Comparison of ENCODE assay signal across 8 mouse cellular contexts in genomic region chr15:102103947-102104555, GRCm38 (mm10). TPM values are rescaled to one million over a fixed set of nuclear protein-coding genes. Genes with fewer than 3 reads are reported as not detected.
DNase-seq lines count a peak whose midpoint lies in the region; ATAC-seq and TF ChIP-seq lines count a peak whose summit lies in the region.

No protein-coding gene starts in this region.

- peak overlapping the region; percentile 74; the same call in 1 of the 2 replicates for H3K27ac ChIP-seq in hindbrain, embryonic 16.5 days (ENCODE audit: low read depth, low read length)
- no peak overlapping the region for H3K27ac ChIP-seq in liver, embryonic 14.5 days
- peak overlapping the region; percentile 64 for H3K27ac ChIP-seq in olfactory bulb, adult 2 months (ENCODE audit: insufficient read depth, low read depth, low read length)

- H3K9me3 ChIP-seq in hindbrain, embryonic 16.5 days (ENCODE audit: control insufficient read depth, low read length) = no peaks in the 10 kb centered on the region
- no peaks in the 10 kb centered on the region for H3K9me3 ChIP-seq in liver, embryonic 14.5 days (ENCODE audit: control insufficient read depth, low read length)

- ATAC-seq in hindbrain, embryonic 16.5 days = no peak
- ATAC-seq in liver, embryonic 14.5 days (ENCODE audit: insufficient read depth) = no peak

- peak overlapping the region; percentile 45; the same call in 1 of the 2 replicates for H3K9ac ChIP-seq in hindbrain, embryonic 16.5 days (ENCODE audit: low read depth, low read length)
- H3K9ac ChIP-seq in liver, embryonic 14.5 days (replicated peaks) = no peak overlapping the region

- WGBS in hindbrain, embryonic 16.5 days = 29% methylated on average over 12 of the region's 12 CpGs
- 41% methylated on average over 12 of the region's 12 CpGs for WGBS in liver, embryonic 14.5 days (ENCODE audit: insufficient replicate concordance)
- 29% methylated on average over 12 of the region's 12 CpGs for WGBS in olfactory bulb, adult 2 months

- H3K4me1 ChIP-seq in hindbrain, embryonic 16.5 days (ENCODE audit: control insufficient read depth, insufficient read depth, low read depth, low read length) = peaks cover 60% of the 10 kb centered on the region
- H3K4me1 ChIP-seq in liver, embryonic 14.5 days (replicated peaks; ENCODE audit: control insufficient read depth in 2 of 2, insufficient read depth in 2 of 2, low read length in 1 of 2) = peaks cover 0 to 17% of the 10 kb centered on the region in 2 experiments; a peak in 2 of 4 replicates
- H3K4me1 ChIP-seq in olfactory bulb, adult 2 months (ENCODE audit: control insufficient read depth, insufficient read depth, low read length) = peaks cover 76% of the 10 kb centered on the region

- peak overlapping the region; percentile 63 for H3K4me3 ChIP-seq in C2C12 (ENCODE audit: insufficient read depth, poor library complexity, severe bottlenecking)
- H3K4me3 ChIP-seq in hindbrain, embryonic 16.5 days (ENCODE audit: low read length) = peak overlapping the region; percentile 29
- H3K4me3 ChIP-seq in liver, embryonic 14.5 days (ENCODE audit: insufficient read depth in 1 of 2, low read depth in 2 of 2, low read length in 2 of 2) = peak overlapping the region; percentile 1 to 29; a peak in 1 of 4 replicates
- H3K4me3 ChIP-seq in olfactory bulb, adult 2 months (ENCODE audit: insufficient read depth, low read depth, low read length) = peak overlapping the region; percentile 20; the same call in 1 of the 2 replicates

- H3K79me3 ChIP-seq in C2C12 (ENCODE audit: low read depth) = peaks cover 6% of the 10 kb centered on the region

- H3K79me2 ChIP-seq in C2C12 (ENCODE audit: control insufficient read depth, insufficient read depth) = peaks cover 45% of the 10 kb centered on the region

- H3K27me3 ChIP-seq in C2C12 (ENCODE audit: control insufficient read depth, insufficient read depth, insufficient read length) = no peaks in the 10 kb centered on the region
- H3K27me3 ChIP-seq in hindbrain, embryonic 16.5 days (replicated peaks; ENCODE audit: control insufficient read depth, insufficient read depth, low read length) = peaks cover 14% of the 10 kb centered on the region
- peaks cover 12% of the 10 kb centered on the region for H3K27me3 ChIP-seq in liver, embryonic 14.5 days (ENCODE audit: control insufficient read depth, insufficient read depth, low read length)

- TF ChIP-seq EP300 in liver, embryonic 14.5 days (IDR thresholded peaks at IDR 0.05; ENCODE audit: low read depth) = no peak

- TF ChIP-seq POLR2A in olfactory bulb, adult 2 months (IDR thresholded peaks at IDR 0.05; ENCODE audit: insufficient read depth, low read depth, low read length) = no peak

- peaks cover 44% of the 10 kb centered on the region for H3K36me3 ChIP-seq in C2C12 (ENCODE audit: control insufficient read depth, insufficient read depth)
- H3K36me3 ChIP-seq in hindbrain, embryonic 16.5 days (ENCODE audit: control insufficient read depth, insufficient read depth, low read length) = no peaks in the 10 kb centered on the region
- no peaks in the 10 kb centered on the region for H3K36me3 ChIP-seq in liver, embryonic 14.5 days (replicated peaks; ENCODE audit: control insufficient read depth, insufficient read depth, low read depth)

- TF ChIP-seq CTCF in C2C12 (IDR thresholded peaks at IDR 0.05; ENCODE audit: control insufficient read depth, insufficient read depth, insufficient read length) = no peak
- no peak for TF ChIP-seq CTCF in liver, embryonic 14.5 days (IDR thresholded peaks at IDR 0.05; ENCODE audit: low read depth)
- TF ChIP-seq CTCF in olfactory bulb, adult 2 months (IDR thresholded peaks at IDR 0.05; ENCODE audit: insufficient read depth, low read depth, low read length) = no peak

- peak overlapping the region; percentile 72 for H3ac ChIP-seq in C2C12 (ENCODE audit: control insufficient read depth, insufficient read length, low read depth)

- peak overlapping the region; percentile 36 for H3K4me2 ChIP-seq in hindbrain, embryonic 16.5 days (ENCODE audit: low read length)
- H3K4me2 ChIP-seq in liver, embryonic 14.5 days (ENCODE audit: low read depth) = peak overlapping the region; percentile 3; the same call in 1 of the 2 replicates

- peak; percentile 87 for DNase-seq in adrenal gland, adult 8-10 months
- DNase-seq in gastrocnemius, adult 8-10 months (ENCODE audit: low spot score in 2 of 2) = peak; percentile 91
- DNase-seq in liver, embryonic 14.5 days (ENCODE audit: low read depth in 3 of 3, low spot score in 3 of 3) = no peak
- no peak for DNase-seq in layer of hippocampus, postnatal 25 days (ENCODE audit: extremely low spot score in 1 of 2, low spot score in 1 of 2)
- no peak for DNase-seq in layer of hippocampus, postnatal 36 days

TF ChIP-seq in C2C12, 6 proteins besides CTCF, POLR2A, EP300 and RAD21:
- TF ChIP-seq USF1 (IDR thresholded peaks at IDR 0.05; ENCODE audit: low read depth) = peak; percentile 62
- peak; percentile 91 for TF ChIP-seq CEBPB (IDR thresholded peaks at IDR 0.05; ENCODE audit: low read depth)
- TF ChIP-seq MYOG (IDR thresholded peaks at IDR 0.05; ENCODE audit: control insufficient read depth, extremely low read depth, insufficient read length) = no peak
- TF ChIP-seq MAX (IDR thresholded peaks at IDR 0.05) = peak; percentile 59
- TF ChIP-seq FOSL1 (IDR thresholded peaks at IDR 0.05; ENCODE audit: insufficient read depth, low read length, poor library complexity, severe bottlenecking) = no peak
- peak; percentile 91 for TF ChIP-seq MYOD1 (IDR thresholded peaks at IDR 0.05; ENCODE audit: control insufficient read depth, insufficient read length, low read depth)

RNA-seq across cellular contexts. Expression of gene Tns2, which starts 3.8 kb away (rescaled TPM):
- 67.8 TPM for polyA plus RNA-seq in C2C12 (2012; fragmentation: generic; extraction: Trizol)
- total RNA-seq in adrenal gland, adult 8-10 months (2022) = 100 to 1,000 TPM in 2 of 4 experiments, 10 to 100 TPM in 2; 77.5 to 129 (median 107) TPM
- total RNA-seq in gastrocnemius, adult 8-10 months (2022) = 10 to 100 TPM; 17.3 to 37.7 (median 32.0) TPM
- polyA plus RNA-seq in hindbrain, embryonic 16.5 days (2015; fragmentation: Nextera tagmentation; extraction: Ambion mirVana) = 8.7 and 14.9 TPM in 2 replicates
- 4.9 and 5.2 TPM in 2 replicates for polyA plus RNA-seq in liver, embryonic 14.5 days (2012; rRNA removed)
- polyA plus RNA-seq in liver, embryonic 14.5 days (2014; fragmentation: Nextera tagmentation; extraction: Ambion mirVana) = 3.7 and 4.3 TPM in 2 replicates
- not detected in 2 replicates for polyA plus RNA-seq in olfactory bulb, adult 2 months (2012; ENCODE audit: insufficient read depth, insufficient read length, low replicate concordance, missing spikeins)
- 10 to 100 TPM; 13.3 to 15.0 TPM for total RNA-seq in layer of hippocampus, postnatal 25 days (2021)
- total RNA-seq in layer of hippocampus, postnatal 36 days (2021) = 10 to 100 TPM; 10.7 to 22.0 TPM

RNA-seq across cellular contexts. Expression of gene Eif4b, which starts 30.5 kb away (rescaled TPM):
- 268 TPM for polyA plus RNA-seq in C2C12 (2012; fragmentation: generic; extraction: Trizol)
- 100 to 1,000 TPM; 232 to 294 (median 272) TPM for total RNA-seq in adrenal gland, adult 8-10 months (2022)
- total RNA-seq in gastrocnemius, adult 8-10 months (2022) = 100 to 1,000 TPM; 227 to 269 (median 241) TPM
- 76.0 and 84.8 TPM in 2 replicates for polyA plus RNA-seq in hindbrain, embryonic 16.5 days (2015; fragmentation: Nextera tagmentation; extraction: Ambion mirVana)
- polyA plus RNA-seq in liver, embryonic 14.5 days (2012; rRNA removed) = 42.8 and 66.4 TPM in 2 replicates
- polyA plus RNA-seq in liver, embryonic 14.5 days (2014; fragmentation: Nextera tagmentation; extraction: Ambion mirVana) = 47.8 and 57.5 TPM in 2 replicates
- 618 TPM in 1 of 2 replicates, not detected in the other for polyA plus RNA-seq in olfactory bulb, adult 2 months (2012; ENCODE audit: insufficient read depth, insufficient read length, low replicate concordance, missing spikeins)
- total RNA-seq in layer of hippocampus, postnatal 25 days (2021) = 100 to 1,000 TPM; 182 to 188 TPM
- total RNA-seq in layer of hippocampus, postnatal 36 days (2021) = 100 to 1,000 TPM; 179 to 182 TPM

RNA-seq across cellular contexts. Expression of gene Spryd3, which starts 32.0 kb away (rescaled TPM):
- 47.1 TPM for polyA plus RNA-seq in C2C12 (2012; fragmentation: generic; extraction: Trizol)
- 10 to 100 TPM; 46.6 to 70.4 (median 57.7) TPM for total RNA-seq in adrenal gland, adult 8-10 months (2022)
- total RNA-seq in gastrocnemius, adult 8-10 months (2022) = 1 to 10 TPM; 6.8 to 8.7 (median 7.3) TPM
- 105 and 108 TPM in 2 replicates for polyA plus RNA-seq in hindbrain, embryonic 16.5 days (2015; fragmentation: Nextera tagmentation; extraction: Ambion mirVana)
- 11.9 and 12.5 TPM in 2 replicates for polyA plus RNA-seq in liver, embryonic 14.5 days (2012; rRNA removed)
- 8.8 and 9.1 TPM in 2 replicates for polyA plus RNA-seq in liver, embryonic 14.5 days (2014; fragmentation: Nextera tagmentation; extraction: Ambion mirVana)
- not detected in 2 replicates for polyA plus RNA-seq in olfactory bulb, adult 2 months (2012; ENCODE audit: insufficient read depth, insufficient read length, low replicate concordance, missing spikeins)
- 100 to 1,000 TPM; 149 to 154 TPM for total RNA-seq in layer of hippocampus, postnatal 25 days (2021)
- 100 to 1,000 TPM; 141 to 151 TPM for total RNA-seq in layer of hippocampus, postnatal 36 days (2021)

RNA-seq across cellular contexts. Expression of gene Igfbp6, which starts 40.1 kb away (rescaled TPM):
- 297 TPM for polyA plus RNA-seq in C2C12 (2012; fragmentation: generic; extraction: Trizol)
- total RNA-seq in adrenal gland, adult 8-10 months (2022) = 10 to 100 TPM; 37.0 to 63.8 (median 49.2) TPM
- total RNA-seq in gastrocnemius, adult 8-10 months (2022) = 10 to 100 TPM; 14.2 to 49.0 (median 27.1) TPM
- 3.9 and 4.4 TPM in 2 replicates for polyA plus RNA-seq in hindbrain, embryonic 16.5 days (2015; fragmentation: Nextera tagmentation; extraction: Ambion mirVana)
- 0.66 and 0.90 TPM in 2 replicates for polyA plus RNA-seq in liver, embryonic 14.5 days (2012; rRNA removed)
- polyA plus RNA-seq in liver, embryonic 14.5 days (2014; fragmentation: Nextera tagmentation; extraction: Ambion mirVana) = 0.95 and 1.6 TPM in 2 replicates
- not detected in 2 replicates for polyA plus RNA-seq in olfactory bulb, adult 2 months (2012; ENCODE audit: insufficient read depth, insufficient read length, low replicate concordance, missing spikeins)
- total RNA-seq in layer of hippocampus, postnatal 25 days (2021) = 10 to 100 TPM in 1 of 2 experiments, 1 to 10 TPM in 1; 8.0 to 11.1 TPM
- 1 to 10 TPM; 8.2 to 8.9 TPM for total RNA-seq in layer of hippocampus, postnatal 36 days (2021)

RNA-seq across cellular contexts. Expression of gene Soat2, which starts 46.3 kb away (rescaled TPM):
- 0.06 TPM for polyA plus RNA-seq in C2C12 (2012; fragmentation: generic; extraction: Trizol)
- under 1 TPM; 0.15 to 0.43 (median 0.26) TPM for total RNA-seq in adrenal gland, adult 8-10 months (2022)
- under 1 TPM in 2 of 4 experiments, not detected in 2; 0.10 to 0.21 TPM for total RNA-seq in gastrocnemius, adult 8-10 months (2022)
- not detected in 2 replicates for polyA plus RNA-seq in hindbrain, embryonic 16.5 days (2015; fragmentation: Nextera tagmentation; extraction: Ambion mirVana)
- polyA plus RNA-seq in liver, embryonic 14.5 days (2012; rRNA removed) = 34.4 and 36.4 TPM in 2 replicates
- polyA plus RNA-seq in liver, embryonic 14.5 days (2014; fragmentation: Nextera tagmentation; extraction: Ambion mirVana) = 21.9 and 25.5 TPM in 2 replicates
- not detected in 2 replicates for polyA plus RNA-seq in olfactory bulb, adult 2 months (2012; ENCODE audit: insufficient read depth, insufficient read length, low replicate concordance, missing spikeins)
- total RNA-seq in layer of hippocampus, postnatal 25 days (2021) = not detected
- total RNA-seq in layer of hippocampus, postnatal 36 days (2021) = under 1 TPM in 1 of 2 experiments, not detected in 1; 0.23 TPM

Comparison
In these comparisons a context has a peak if more than half of its experiments do, and no peak if none do; other contexts are left out.
1. DNase-seq: peak in adrenal gland, adult 8-10 months (single experiment) and gastrocnemius, adult 8-10 months (2 of 2); none in liver, embryonic 14.5 days (0 of 3), layer of hippocampus, postnatal 25 days (0 of 2) and layer of hippocampus, postnatal 36 days (0 of 2).
2. RNA of gene Spryd3, which starts 32.0 kb away (total RNA-seq): 149 to 154 TPM in layer of hippocampus, postnatal 25 days, 141 to 151 TPM in layer of hippocampus, postnatal 36 days and 46.6 to 70.4 TPM in adrenal gland, adult 8-10 months; 6.8 to 8.7 TPM in gastrocnemius, adult 8-10 months; every median in the first group is over 4 times any median in the second.
3. Peak in every context shown above with its lines, with median percentiles within 50 percentile points of each other: H3K4me3 ChIP-seq.